Mouse (Mus musculus) forebrain, embryonic 14.5 days (tissue): Measurements from ENCODE around the gene Il27. TPM values are rescaled to one million over a fixed set of nuclear protein-coding genes. Genes with fewer than 3 reads are reported as not detected.

Experiments
- ATAC-seq: fragments of 200-750 bp; cut with Nextera tagmentation; 2 replicates; pipeline ENCODE4 v1.8.0; 2017; ENCODE audit warnings: mild to moderate bottlenecking, moderate library complexity
- DNase-seq: peaks from one replicate; pipeline ENCODE4 v3.0.0-alpha.2; 2015; ENCODE audit warnings: low spot score
- H3K27ac ChIP-seq: fragments of 300-500 bp; sonication (generic); 2 replicates; pipeline ENCODE4 v1.5.1; 2014; ENCODE audit warnings: low read depth, mild to moderate bottlenecking, control low read depth, low read length, moderate library complexity
- H3K27me3 ChIP-seq: fragments of 300-500 bp; sonication (generic); replicated peaks from 2 replicates; pipeline ENCODE4 v1.6.1; 2014; ENCODE audit warnings: low read length, control low read depth, mixed read lengths; ENCODE audit not compliant: control insufficient read depth, insufficient read depth
- H3K36me3 ChIP-seq: fragments of 300-500 bp; sonication (generic); 2 replicates; pipeline ENCODE4 v1.6.1; 2014; ENCODE audit warnings: low read length, control low read depth; ENCODE audit not compliant: control insufficient read depth, insufficient read depth
- H3K4me1 ChIP-seq: fragments of 300-500 bp; sonication (generic); 2 replicates; pipeline ENCODE4 v1.6.1; 2014; ENCODE audit warnings: antibody characterized with exemption, low read length, control low read depth; ENCODE audit not compliant: control insufficient read depth, insufficient read depth
- H3K4me2 ChIP-seq: fragments of 300-500 bp; sonication (generic); 2 replicates; pipeline ENCODE4 v1.6.1; 2014; ENCODE audit warnings: mild to moderate bottlenecking, control low read depth, low read length
- H3K4me3 ChIP-seq: fragments of 300-500 bp; sonication (generic); 2 replicates; pipeline ENCODE4 v1.5.1; 2014; ENCODE audit warnings: low read depth, low read length, control low read depth
- H3K9ac ChIP-seq: fragments of 300-500 bp; sonication (generic); 2 replicates; pipeline ENCODE4 v1.6.1; 2014; ENCODE audit warnings: mild to moderate bottlenecking, low read length, control low read depth, moderate library complexity
- H3K9me3 ChIP-seq: fragments of 300-500 bp; sonication (generic); replicated peaks from 2 replicates; pipeline ENCODE4 v1.6.1; 2016; ENCODE audit warnings: low read length, control low read depth, mixed read lengths; ENCODE audit not compliant: control insufficient read depth
- WGBS: fragments of 180-500 bp; shearing (Covaris S2); extraction: QIAGEN DNeasy Blood & Tissue Kit; methylation state at CpG from one replicate; pipeline ENCODE4 v1.1.7; 2014; 5-methylcytosine and 5-hydroxymethylcytosine counted together
- microRNA-seq: library from miRNA; unstranded; fragments of <30 nt; microRNA quantifications from one replicate; pipeline ENCODE4, GENCODE M21; 2016
- polyA plus RNA-seq: library from polyadenylated mRNA; unstranded; fragments of >200 nt; fragmentation: Nextera tagmentation; extraction: Ambion mirVana; gene quantifications from 2 replicates; pipeline ENCODE4 v1.2.1, GENCODE M21; 2014

Gene Il27
- polyA plus RNA-seq, 1 experiment from 2014 or later: not detected

GRCm38 (mm10) chr7:126576946-126577345 lies 17.8 kb downstream of the Il27 start:
- Histone ChIP-seq H3K27me3 (no peaks in the 10 kb centered on the region), H3K9ac (no peak overlapping the region), H3K4me3 (no peak overlapping the region), H3K4me2 (no peak overlapping the region), H3K9me3 (no peaks in the 10 kb centered on the region), H3K36me3 (peaks cover 28% of the 10 kb centered on the region), H3K27ac (no peak overlapping the region), H3K4me1 (no peaks in the 10 kb centered on the region)
- ATAC-seq (no peak), DNase-seq (peak; percentile 55)
- WGBS: 52% methylated on average over 8 of the region's 8 CpGs

GRCm38 (mm10) chr7:126566094-126566765 lies 28.5 kb downstream of the Il27 start, which contains the start of gene Eif3c:
TSS of gene Eif3c (minus strand) at chr7:126566411.
- peaks cover 35% of the 10 kb centered on the region for H3K36me3 ChIP-seq
- peak within 1 kb of the TSS; percentile 93 for H3K4me3 ChIP-seq
- H3K27me3 ChIP-seq: no peaks in the 10 kb centered on the region
- DNase-seq (peak; percentile 97), ATAC-seq (peak; percentile 96)
- peaks cover 5% of the 10 kb centered on the region; the same call in 1 of the 2 replicates for H3K4me1 ChIP-seq
- no peaks in the 10 kb centered on the region for H3K9me3 ChIP-seq
- H3K4me2 ChIP-seq: peak within 1 kb of the TSS; percentile 85
- peak within 1 kb of the TSS; percentile 84 for H3K9ac ChIP-seq
- under 1% methylated on average over 46 of the region's 46 CpGs for WGBS
- H3K27ac ChIP-seq: peak within 1 kb of the TSS; percentile 45

DNA sequence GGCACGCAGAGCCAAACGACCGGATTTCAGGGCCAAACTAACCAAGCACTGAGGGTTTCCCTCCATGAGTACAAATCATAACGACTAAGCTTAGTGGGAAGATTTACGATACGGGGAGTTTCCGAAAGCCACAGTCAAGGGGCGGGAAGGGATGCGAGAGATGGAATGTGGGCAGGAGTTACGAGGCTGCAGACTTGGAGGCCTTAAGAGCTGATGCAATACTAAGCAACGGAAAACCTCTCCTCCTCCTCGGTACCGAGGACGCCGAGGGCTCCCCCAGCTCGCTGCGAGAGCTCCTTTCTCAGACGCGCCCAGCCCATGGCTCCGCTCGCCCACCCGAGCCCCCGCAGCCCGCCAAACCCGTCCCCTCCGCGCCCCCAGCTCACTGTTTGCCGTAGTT lies 29.0 kb downstream of the Il27 start:
- Histone ChIP-seq H3K4me3 (peak overlapping the region; percentile 93), H3K27ac (peak overlapping the region; percentile 45; the same call in 1 of the 2 replicates), H3K4me1 (peaks cover 5% of the 10 kb centered on the region; the same call in 1 of the 2 replicates), H3K9ac (peak overlapping the region; percentile 84), H3K27me3 (no peaks in the 10 kb centered on the region), H3K4me2 (peak overlapping the region; percentile 85), H3K36me3 (peaks cover 40% of the 10 kb centered on the region), H3K9me3 (no peaks in the 10 kb centered on the region)
- under 1% methylated on average over 27 of the region's 28 CpGs for WGBS
- DNase-seq (no peak), ATAC-seq (no peak)

GRCm38 (mm10) chr7:126556635-126557034 lies 38.1 kb downstream of the Il27 start:
- 97% methylated on average over 5 of the region's 5 CpGs for WGBS
- Histone ChIP-seq H3K27me3 (no peaks in the 10 kb centered on the region), H3K4me3 (no peak overlapping the region), H3K9ac (no peak overlapping the region), H3K36me3 (peaks cover 92% of the 10 kb centered on the region), H3K9me3 (no peaks in the 10 kb centered on the region), H3K4me2 (no peak overlapping the region), H3K27ac (no peak overlapping the region), H3K4me1 (no peaks in the 10 kb centered on the region)
- no peak for ATAC-seq
- no peak for DNase-seq

DNA sequence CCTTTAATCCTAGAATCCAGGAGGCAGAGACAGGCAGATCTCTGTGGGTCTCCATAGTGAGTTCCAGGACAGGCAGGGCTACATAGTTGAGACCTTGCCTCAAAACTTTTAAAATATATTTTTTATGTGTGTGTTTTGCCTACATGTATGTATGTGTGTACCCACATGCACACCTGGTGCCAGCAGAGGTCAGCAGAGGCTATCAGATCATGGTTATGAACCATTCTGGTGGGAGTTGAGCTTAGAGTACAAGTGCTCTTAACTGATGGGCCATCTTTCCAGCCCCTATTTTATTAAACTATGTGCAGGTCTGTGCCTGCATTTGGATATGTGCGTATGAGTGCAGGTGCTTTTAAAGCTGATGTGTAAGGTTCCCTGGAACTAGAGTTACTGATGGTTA lies 39.9 kb downstream of the Il27 start:
- no peaks in the 10 kb centered on the region for H3K27me3 ChIP-seq
- 95% methylated on average over 1 of the region's 1 CpGs for WGBS
- ATAC-seq: no peak

GRCm38 (mm10) chr7:126545631-126546030 lies 49.1 kb downstream of the Il27 start:
- ATAC-seq (no peak), DNase-seq (no peak)
- no peaks in the 10 kb centered on the region for H3K9me3 ChIP-seq

More for the DNA sequence above, 39.9 kb downstream of the Il27 start:
- no peaks in the 10 kb centered on the region for H3K9me3 ChIP-seq
- peaks cover 95% of the 10 kb centered on the region for H3K36me3 ChIP-seq
- H3K4me1 ChIP-seq: no peaks in the 10 kb centered on the region
- H3K9ac ChIP-seq: no peak overlapping the region
- no peak overlapping the region for H3K4me3 ChIP-seq
- no peak overlapping the region for H3K27ac ChIP-seq
- H3K4me2 ChIP-seq: no peak overlapping the region
- DNase-seq: no peak

GRCm38 (mm10) chr7:126541661-126542060 lies 53.1 kb downstream of the Il27 start:
- H3K27ac ChIP-seq: no peak overlapping the region
- peaks cover 25% of the 10 kb centered on the region for H3K36me3 ChIP-seq
- no peak for DNase-seq
- no peak overlapping the region for H3K4me3 ChIP-seq
- 83% methylated on average over 1 of the region's 1 CpGs for WGBS
- no peaks in the 10 kb centered on the region for H3K9me3 ChIP-seq
- no peaks in the 10 kb centered on the region for H3K27me3 ChIP-seq
- ATAC-seq: no peak
- H3K4me2 ChIP-seq: no peak overlapping the region
- H3K9ac ChIP-seq: no peak overlapping the region
- no peaks in the 10 kb centered on the region for H3K4me1 ChIP-seq

More at GRCm38 (mm10) chr7:126545631-126546030, 49.1 kb downstream of the Il27 start:
- Histone ChIP-seq H3K27me3 (no peaks in the 10 kb centered on the region), H3K27ac (no peak overlapping the region), H3K9ac (no peak overlapping the region), H3K4me1 (no peaks in the 10 kb centered on the region), H3K4me2 (no peak overlapping the region), H3K36me3 (peaks cover 65% of the 10 kb centered on the region), H3K4me3 (no peak overlapping the region)
- 95% methylated on average over 2 of the region's 2 CpGs for WGBS

Small RNAs within 50 kb of the gene (microRNA-seq; reads per million reads assigned to microRNA genes)
- 0.66 reads per million for gene Mir7059

Other genes starting within 250 kb of the Il27 start
- 0.50 and 0.91 TPM in 2 replicates for gene Lat, start 225.4 kb downstream of the Il27 start, polyA plus RNA-seq
- 48.4 and 53.8 TPM in 2 replicates for gene Spns1, start 217.5 kb downstream of the Il27 start, polyA plus RNA-seq
- 3.7 and 4.1 TPM in 2 replicates for gene Nfatc2ip, start 198.2 kb downstream of the Il27 start, polyA plus RNA-seq
- gene Cd19, start 180.1 kb downstream of the Il27 start, polyA plus RNA-seq: 0.33 TPM in 1 of 2 replicates, not detected in the other
- gene Rabep2, start 166.2 kb downstream of the Il27 start, polyA plus RNA-seq: 15.6 and 21.4 TPM in 2 replicates
- gene Atp2a1, start 131.8 kb downstream of the Il27 start, polyA plus RNA-seq: 0.12 and 0.24 TPM in 2 replicates
- gene Sh2b1, start 119.5 kb downstream of the Il27 start, polyA plus RNA-seq: 49.2 and 59.5 TPM in 2 replicates
- gene Tufm, start 107.6 kb downstream of the Il27 start, polyA plus RNA-seq: 135 and 147 TPM in 2 replicates
- 36.5 and 46.3 TPM in 2 replicates for gene Atxn2l, start 91.5 kb downstream of the Il27 start, polyA plus RNA-seq
- 163 and 182 TPM in 2 replicates for gene Eif3c, start 28.5 kb downstream of the Il27 start, polyA plus RNA-seq
- gene Apobr, start 10.0 kb downstream of the Il27 start, polyA plus RNA-seq: 0.21 and 0.44 TPM in 2 replicates
- gene Cln3, start 9.1 kb downstream of the Il27 start, polyA plus RNA-seq: 24.0 and 28.0 TPM in 2 replicates
- gene Nupr1, start 35.9 kb upstream of the Il27 start, polyA plus RNA-seq: 7.0 and 8.5 TPM in 2 replicates
- 61.3 and 66.1 TPM in 2 replicates for gene Sgf29, start 54.4 kb upstream of the Il27 start, polyA plus RNA-seq
- 3.3 and 5.7 TPM in 2 replicates for gene Sult1a1, start 81.5 kb upstream of the Il27 start, polyA plus RNA-seq
- 147 and 164 TPM in 2 replicates for gene Bola2, start 100.5 kb upstream of the Il27 start, polyA plus RNA-seq
- gene Slx1b, start 100.8 kb upstream of the Il27 start, polyA plus RNA-seq: 8.8 and 10.1 TPM in 2 replicates
- gene Coro1a, start 112.8 kb upstream of the Il27 start, polyA plus RNA-seq: 97.2 and 111 TPM in 2 replicates
- 90.8 and 99.7 TPM in 2 replicates for gene Mapk3, start 164.7 kb upstream of the Il27 start, polyA plus RNA-seq
- 1.2 and 1.3 TPM in 2 replicates for gene Gdpd3, start 171.4 kb upstream of the Il27 start, polyA plus RNA-seq
- 206 and 230 TPM in 2 replicates for gene Ypel3, start 182.0 kb upstream of the Il27 start, polyA plus RNA-seq
- 0.42 and 0.47 TPM in 2 replicates for gene Tbx6, start 186.5 kb upstream of the Il27 start, polyA plus RNA-seq
- gene Ppp4c, start 197.6 kb upstream of the Il27 start, polyA plus RNA-seq: 231 and 256 TPM in 2 replicates
- 31.3 and 37.4 TPM in 2 replicates for gene Fam57b, start 202.7 kb upstream of the Il27 start, polyA plus RNA-seq
- not detected in 2 replicates for gene 4930451I11Rik, start 236.7 kb upstream of the Il27 start, polyA plus RNA-seq